Mouse (Mus musculus) embryonic facial prominence, embryonic 15.5 days (tissue): ENCODE data around the gene Fbln5. TPM values are rescaled to one million over a fixed set of nuclear protein-coding genes. Genes with fewer than 3 reads are reported as not detected.
A peak's percentile ranks its signal among the peaks of the same experiment; 100 is the strongest.

Experiments used
- ATAC-seq: fragments of 200-750 bp; cut with Nextera tagmentation; 2 replicates; pipeline ENCODE4 v1.8.0; 2017; ENCODE audit warnings: low read depth, moderate TSS enrichment; ENCODE audit not compliant: insufficient number of reproducible peaks, low FRiP score, low TSS enrichment
- H3K27ac ChIP-seq: fragments of 300-500 bp; sonication (generic); replicated peaks from 2 replicates; pipeline ENCODE4 v1.5.1; 2015; ENCODE audit warnings: mild to moderate bottlenecking, inconsistent platforms
- H3K27me3 ChIP-seq: fragments of 300-500 bp; sonication (generic); 2 replicates; pipeline ENCODE4 v1.6.1; 2015; ENCODE audit warnings: inconsistent platforms
- H3K36me3 ChIP-seq: fragments of 300-500 bp; sonication (generic); 2 replicates; pipeline ENCODE4 v1.6.1; 2015; ENCODE audit warnings: mild to moderate bottlenecking, inconsistent platforms
- H3K4me1 ChIP-seq: fragments of 300-500 bp; sonication (generic); 2 replicates; pipeline ENCODE4 v1.6.1; 2015; ENCODE audit warnings: inconsistent platforms
- H3K4me2 ChIP-seq: fragments of 300-500 bp; sonication (generic); replicated peaks from 2 replicates; pipeline ENCODE4 v1.6.1; 2015; ENCODE audit warnings: mild to moderate bottlenecking, inconsistent platforms
- H3K4me3 ChIP-seq: fragments of 300-500 bp; sonication (generic); replicated peaks from 2 replicates; pipeline ENCODE4 v1.5.1; 2015; ENCODE audit warnings: mild to moderate bottlenecking, inconsistent platforms
- H3K9ac ChIP-seq: fragments of 300-500 bp; sonication (generic); 2 replicates; pipeline ENCODE4 v1.6.1; 2015; ENCODE audit warnings: inconsistent platforms
- H3K9me3 ChIP-seq: fragments of 300-500 bp; sonication (generic); replicated peaks from 2 replicates; pipeline ENCODE4 v1.6.1; 2016; ENCODE audit warnings: inconsistent platforms
- WGBS: fragments of 180-500 bp; shearing (Covaris S2); methylation state at CpG from one replicate; pipeline ENCODE4 v1.1.7; 2015; 5-methylcytosine and 5-hydroxymethylcytosine counted together
- polyA plus RNA-seq: library from polyadenylated mRNA; unstranded; fragments of >200 nt; fragmentation: Nextera tagmentation; extraction: Ambion mirVana; gene quantifications from 2 replicates; pipeline ENCODE4 v1.2.1, GENCODE M21; 2015

The Fbln5 gene
- polyA plus RNA-seq, 1 experiment from 2014 or later = 160 TPM

GRCm38 (mm10) chr12:101780915-101781314, 37.9 kb downstream of the Fbln5 start:
- no peak overlapping the region for H3K27ac ChIP-seq
- no peak overlapping the region for H3K4me2 ChIP-seq
- WGBS = 75% methylated on average over 5 of the region's 5 CpGs
- no peak overlapping the region for H3K4me3 ChIP-seq
- peaks cover 8% of the 10 kb centered on the region for H3K36me3 ChIP-seq
- H3K4me1 ChIP-seq = peaks cover 8% of the 10 kb centered on the region; the same call in 1 of the 2 replicates
- H3K9me3 ChIP-seq = no peaks in the 10 kb centered on the region
- no peak overlapping the region for H3K9ac ChIP-seq
- ATAC-seq = no peak
- H3K27me3 ChIP-seq = no peaks in the 10 kb centered on the region

GRCm38 (mm10) chr12:101777613-101778325, 41.1 kb downstream of the Fbln5 start:
- Histone ChIP-seq H3K36me3 (no peaks in the 10 kb centered on the region), H3K27me3 (no peaks in the 10 kb centered on the region), H3K27ac (0 out of 2 replicates have a peak overlapping the region, but pooled peaks have one; percentile 34), H3K4me3 (no peak overlapping the region), H3K4me1 (peaks cover 8% of the 10 kb centered on the region; the same call in 1 of the 2 replicates), H3K4me2 (no peak overlapping the region), H3K9ac (no peak overlapping the region), H3K9me3 (no peaks in the 10 kb centered on the region)
- WGBS = 35% methylated on average over 9 of the region's 9 CpGs
- no peak for ATAC-seq

- no peaks in the 10 kb centered on the region for H3K27me3 ChIP-seq
- peaks cover 8% of the 10 kb centered on the region; the same call in 1 of the 2 replicates for H3K4me1 ChIP-seq
- no peaks in the 10 kb centered on the region for H3K9me3 ChIP-seq
- 80% methylated on average over 5 of the region's 5 CpGs for WGBS
- no peak overlapping the region for H3K4me3 ChIP-seq
- no peak overlapping the region for H3K9ac ChIP-seq
- H3K27ac ChIP-seq = no peak overlapping the region
- ATAC-seq = no peak
- H3K36me3 ChIP-seq = no peaks in the 10 kb centered on the region
- H3K4me2 ChIP-seq = no peak overlapping the region
Measured at GRCm38 (mm10) chr12:101776383-101776782, 42.5 kb downstream of the Fbln5 start.

- H3K9ac ChIP-seq = no peak overlapping the region
- no peak overlapping the region for H3K4me3 ChIP-seq
- H3K4me2 ChIP-seq = no peak overlapping the region
- peaks cover 8% of the 10 kb centered on the region; the same call in 1 of the 2 replicates for H3K4me1 ChIP-seq
- no peaks in the 10 kb centered on the region for H3K27me3 ChIP-seq
- 28% methylated on average over 4 of the region's 4 CpGs for WGBS
- no peak overlapping the region for H3K27ac ChIP-seq
- no peaks in the 10 kb centered on the region for H3K9me3 ChIP-seq
- ATAC-seq = no peak
- H3K36me3 ChIP-seq = no peaks in the 10 kb centered on the region; the same call in 1 of the 2 replicates
Measured at GRCm38 (mm10) chr12:101774116-101774515, 44.7 kb downstream of the Fbln5 start.

GRCm38 (mm10) chr12:101772962-101773361, 45.9 kb downstream of the Fbln5 start:
- H3K27me3 ChIP-seq = no peaks in the 10 kb centered on the region
- no peak overlapping the region for H3K4me2 ChIP-seq
- H3K9me3 ChIP-seq = no peaks in the 10 kb centered on the region
- no peaks in the 10 kb centered on the region; the same call in 1 of the 2 replicates for H3K36me3 ChIP-seq
- no peak for ATAC-seq
- WGBS = 63% methylated on average over 3 of the region's 3 CpGs
- H3K27ac ChIP-seq = no peak overlapping the region
- H3K4me3 ChIP-seq = no peak overlapping the region
- H3K4me1 ChIP-seq = peaks cover 6% of the 10 kb centered on the region; the same call in 1 of the 2 replicates
- H3K9ac ChIP-seq = no peak overlapping the region

- Histone ChIP-seq H3K4me2 (no peak overlapping the region), H3K9me3 (no peaks in the 10 kb centered on the region), H3K9ac (no peak overlapping the region), H3K27ac (no peak overlapping the region), H3K27me3 (no peaks in the 10 kb centered on the region), H3K4me3 (no peak overlapping the region), H3K36me3 (no peaks in the 10 kb centered on the region; the same call in 1 of the 2 replicates), H3K4me1 (peaks cover 9% of the 10 kb centered on the region; the same call in 1 of the 2 replicates)
- ATAC-seq = no peak
- 71% methylated on average over 5 of the region's 5 CpGs for WGBS
Measured at GRCm38 (mm10) chr12:101770283-101771015, 48.4 kb downstream of the Fbln5 start.

- 62% methylated on average over 9 of the region's 9 CpGs for WGBS
- H3K4me3 ChIP-seq = no peak overlapping the region
- peak overlapping the region; percentile 63 for H3K27ac ChIP-seq
- no peak overlapping the region for H3K4me2 ChIP-seq
- no peaks in the 10 kb centered on the region for H3K27me3 ChIP-seq
- no peaks in the 10 kb centered on the region for H3K9me3 ChIP-seq
- ATAC-seq = no peak
- no peak overlapping the region for H3K9ac ChIP-seq
- H3K36me3 ChIP-seq = peaks cover 3% of the 10 kb centered on the region; the same call in 1 of the 2 replicates
- H3K4me1 ChIP-seq = peaks cover 14% of the 10 kb centered on the region
Measured at GRCm38 (mm10) chr12:101767306-101768053, 51.4 kb downstream of the Fbln5 start.

- Histone ChIP-seq H3K9ac (no peak overlapping the region), H3K9me3 (no peaks in the 10 kb centered on the region), H3K36me3 (peaks cover 3% of the 10 kb centered on the region; the same call in 1 of the 2 replicates), H3K4me1 (peaks cover 14% of the 10 kb centered on the region), H3K27me3 (no peaks in the 10 kb centered on the region), H3K4me3 (no peak overlapping the region), H3K27ac (peak overlapping the region; percentile 63), H3K4me2 (no peak overlapping the region)
- no peak for ATAC-seq
- WGBS = 56% methylated on average over 3 of the region's 3 CpGs
Measured at GRCm38 (mm10) chr12:101766228-101766852, 52.5 kb downstream of the Fbln5 start.

- 77% methylated on average over 5 of the region's 5 CpGs for WGBS
- H3K27ac ChIP-seq = no peak overlapping the region
- H3K4me2 ChIP-seq = no peak overlapping the region
- no peak overlapping the region for H3K4me3 ChIP-seq
- no peaks in the 10 kb centered on the region for H3K9me3 ChIP-seq
- no peaks in the 10 kb centered on the region for H3K27me3 ChIP-seq
- 0 out of 2 replicates have a peak, but pooled peaks cover 3% of the 10 kb centered on the region for H3K36me3 ChIP-seq
- no peak overlapping the region for H3K9ac ChIP-seq
- ATAC-seq = no peak
- H3K4me1 ChIP-seq = peaks cover 14% of the 10 kb centered on the region
Measured at GRCm38 (mm10) chr12:101764870-101765269, 54.0 kb downstream of the Fbln5 start.

- H3K4me1 ChIP-seq = peaks cover 14% of the 10 kb centered on the region
- 0 out of 2 replicates have a peak, but pooled peaks cover 3% of the 10 kb centered on the region for H3K36me3 ChIP-seq
- H3K9ac ChIP-seq = no peak overlapping the region
- ATAC-seq = no peak
- H3K4me3 ChIP-seq = no peak overlapping the region
- 23% methylated on average over 3 of the region's 3 CpGs for WGBS
- H3K27me3 ChIP-seq = no peaks in the 10 kb centered on the region
- H3K27ac ChIP-seq = 0 out of 2 replicates have a peak overlapping the region, but pooled peaks have one; percentile 28
- H3K9me3 ChIP-seq = no peaks in the 10 kb centered on the region
- H3K4me2 ChIP-seq = no peak overlapping the region
Measured at GRCm38 (mm10) chr12:101763065-101763464, 55.8 kb downstream of the Fbln5 start.
